Mouse (Mus musculus) liver, postnatal 0 days (tissue): ENCODE data around the gene Itgb1bp1.

Source experiments
- CTCF ChIP-seq: sonication (generic); IDR thresholded peaks from 2 replicates; pipeline ENCODE4 v1.5.1; 2016; ENCODE audit warnings: antibody characterized with exemption, low read depth
- EP300 ChIP-seq: IDR thresholded peaks from 2 replicates; pipeline ENCODE4 v1.6.1; 2016; ENCODE audit warnings: antibody characterized with exemption, low read depth, mild to moderate bottlenecking

- no peak for TF ChIP-seq CTCF
- no peak for TF ChIP-seq EP300
Measured at GRCm38 (mm10) chr12:21241965-21242364, 44.1 kb downstream of the Itgb1bp1 start.
